Mouse (Mus musculus) CH12.LX (cell line): ENCODE results near the gene Pcnx.

Experiments used
- CTCF ChIP-seq, 2 experiments: IDR thresholded peaks in 1 of 2; conservative IDR thresholded peaks in 1 of 2; 2 replicates each; pipeline ENCODE4 v1.5.1; 2011 to 2012; ENCODE audit warnings: low read depth in 2 of 2, low read length in 2 of 2, improper control_type of control experiment in 1 of 2, inconsistent platforms in 1 of 2, mild to moderate bottlenecking in 1 of 2, moderate library complexity in 1 of 2
- MAX ChIP-seq: IDR thresholded peaks from 2 replicates; pipeline ENCODE4 v1.6.1; 2011; ENCODE audit warnings: low read length, improper control_type of control experiment
- MYC ChIP-seq: IDR thresholded peaks from 2 replicates; pipeline ENCODE4 v1.6.1; 2011; ENCODE audit warnings: low read depth, mild to moderate bottlenecking, improper control_type of control experiment, low read length
- POLR2A ChIP-seq: IDR thresholded peaks from 2 replicates; pipeline ENCODE4 v1.6.1; 2011; ENCODE audit warnings: low read depth, mild to moderate bottlenecking, improper control_type of control experiment, low read length
- RAD21 ChIP-seq: IDR thresholded peaks from 2 replicates; pipeline ENCODE4 v1.6.1; 2011; ENCODE audit warnings: low read depth, mild to moderate bottlenecking, low read length, improper control_type of control experiment, moderate library complexity

GRCm38 (mm10) chr12:81843501-81843900 is 16.3 kb upstream of the Pcnx start:
- TF ChIP-seq MAX (no peak), RAD21 (no peak), MYC (no peak), POLR2A (no peak), CTCF (conservative IDR thresholded peaks at IDR 0.05 in 1 of 2, IDR thresholded peaks at IDR 0.05 in 1 of 2; ENCODE audit: low read depth in 2 of 2, low read length in 2 of 2) (no peak)
